Mouse (Mus musculus): Measurements from ENCODE around the gene Gckr. TPM values are rescaled to one million over a fixed set of nuclear protein-coding genes. Genes with fewer than 3 reads are reported as not detected.

Gene Gckr
- polyA plus RNA-seq, 1 experiment from 2014 or later, result 0.22 TPM

GRCm38 (mm10) chr5:31289626-31290230 lies 7.5 kb upstream of the Gckr start:
- 83% methylated on average over 3 of the region's 3 CpGs for WGBS

GRCm38 (mm10) chr5:31290521-31291360 lies 6.5 kb upstream of the Gckr start, which contains the start of gene Ift172:
TSS of gene Ift172 (minus strand) at chr5:31291116.
- 3% methylated on average over 45 of the region's 45 CpGs for WGBS
- Histone ChIP-seq H3K27ac (ENCODE audit: low read depth, low read length) (peak within 1 kb of the TSS; percentile 64), H3K36me3 (ENCODE audit: control insufficient read depth, insufficient read depth, low read length) (0 out of 2 replicates have a peak, but pooled peaks cover under 1% of the 10 kb centered on the region), H3K4me1 (ENCODE audit: control insufficient read depth, insufficient read depth, low read length) (peaks cover 21% of the 10 kb centered on the region), H3K9me3 (ENCODE audit: control insufficient read depth, low read length) (no peaks in the 10 kb centered on the region), H3K27me3 (ENCODE audit: control insufficient read depth, insufficient read depth, low read length) (no peaks in the 10 kb centered on the region), H3K4me2 (peak within 1 kb of the TSS; percentile 80), H3K4me3 (ENCODE audit: low read depth, low read length) (peak within 1 kb of the TSS; percentile 49), H3K9ac (ENCODE audit: low read length) (peak within 1 kb of the TSS; percentile 67)
- ATAC-seq (ENCODE audit: low FRiP score) (peak; percentile 90), DNase-seq (ENCODE audit: low spot score, missing footprints) (peak; percentile 99)

More at GRCm38 (mm10) chr5:31289626-31290230, 7.5 kb upstream of the Gckr start:
- 0 out of 2 replicates have a peak, but pooled peaks cover 8% of the 10 kb centered on the region for H3K36me3 ChIP-seq (ENCODE audit: control insufficient read depth, insufficient read depth, low read length)
- peak overlapping the region; percentile 80 for H3K4me2 ChIP-seq
- no peak overlapping the region for H3K27ac ChIP-seq (ENCODE audit: low read depth, low read length)
- H3K4me3 ChIP-seq (ENCODE audit: low read depth, low read length), result no peak overlapping the region
- H3K27me3 ChIP-seq (ENCODE audit: control insufficient read depth, insufficient read depth, low read length), result no peaks in the 10 kb centered on the region
- H3K4me1 ChIP-seq (ENCODE audit: control insufficient read depth, insufficient read depth, low read length), result peaks cover 15% of the 10 kb centered on the region
- ATAC-seq (ENCODE audit: low FRiP score) (no peak), DNase-seq (ENCODE audit: low spot score, missing footprints) (no peak)
- no peaks in the 10 kb centered on the region for H3K9me3 ChIP-seq (ENCODE audit: control insufficient read depth, low read length)
- no peak overlapping the region for H3K9ac ChIP-seq (ENCODE audit: low read length)

- H3K4me3 ChIP-seq (ENCODE audit: low read depth, low read length), result peak overlapping the region; percentile 49
- no peak for ATAC-seq (ENCODE audit: low FRiP score)
- no peaks in the 10 kb centered on the region for H3K9me3 ChIP-seq (ENCODE audit: control insufficient read depth, low read length)
- DNase-seq (ENCODE audit: low spot score, missing footprints), result no peak
- peak overlapping the region; percentile 80 for H3K4me2 ChIP-seq
- no peaks in the 10 kb centered on the region for H3K36me3 ChIP-seq (ENCODE audit: control insufficient read depth, insufficient read depth, low read length)
- no peaks in the 10 kb centered on the region for H3K27me3 ChIP-seq (ENCODE audit: control insufficient read depth, insufficient read depth, low read length)
- H3K9ac ChIP-seq (ENCODE audit: low read length), result peak overlapping the region; percentile 57; the same call in 1 of the 2 replicates
- H3K4me1 ChIP-seq (ENCODE audit: control insufficient read depth, insufficient read depth, low read length), result peaks cover 23% of the 10 kb centered on the region
- WGBS, result 5% methylated on average over 9 of the region's 9 CpGs
- peak overlapping the region; percentile 64 for H3K27ac ChIP-seq (ENCODE audit: low read depth, low read length)
These were observed 5.9 kb upstream of the Gckr start for GRCm38 (mm10) chr5:31291361-31291688.

GRCm38 (mm10) chr5:31294964-31295605 lies 2.2 kb upstream of the Gckr start:
- Histone ChIP-seq H3K36me3 (ENCODE audit: control insufficient read depth, insufficient read depth, low read length) (no peaks in the 10 kb centered on the region), H3K4me3 (ENCODE audit: low read depth, low read length) (peak overlapping the region; percentile 79), H3K9me3 (ENCODE audit: control insufficient read depth, low read length) (no peaks in the 10 kb centered on the region), H3K4me2 (peak overlapping the region; percentile 97), H3K27me3 (ENCODE audit: control insufficient read depth, insufficient read depth, low read length) (no peaks in the 10 kb centered on the region), H3K27ac (ENCODE audit: low read depth, low read length) (peak overlapping the region; percentile 57; the same call in 1 of the 2 replicates), H3K9ac (ENCODE audit: low read length) (peak overlapping the region; percentile 93), H3K4me1 (ENCODE audit: control insufficient read depth, insufficient read depth, low read length) (peaks cover 22% of the 10 kb centered on the region)
- DNase-seq (ENCODE audit: low spot score, missing footprints) (peak; percentile 92), ATAC-seq (ENCODE audit: low FRiP score) (no peak)
- 6% methylated on average over 29 of the region's 29 CpGs for WGBS

- Histone ChIP-seq H3K27me3 (ENCODE audit: control insufficient read depth, insufficient read depth, low read length) (no peaks in the 10 kb centered on the region), H3K27ac (ENCODE audit: low read depth, low read length) (peak within 1 kb of the TSS; percentile 57), H3K4me2 (peak within 1 kb of the TSS; percentile 97), H3K4me1 (ENCODE audit: control insufficient read depth, insufficient read depth, low read length) (peaks cover 17% of the 10 kb centered on the region), H3K36me3 (ENCODE audit: control insufficient read depth, insufficient read depth, low read length) (no peaks in the 10 kb centered on the region), H3K9ac (ENCODE audit: low read length) (peak within 1 kb of the TSS; percentile 93), H3K9me3 (ENCODE audit: control insufficient read depth, low read length) (no peaks in the 10 kb centered on the region), H3K4me3 (ENCODE audit: low read depth, low read length) (peak within 1 kb of the TSS; percentile 79)
- under 1% methylated on average over 43 of the region's 46 CpGs for WGBS
- ATAC-seq (ENCODE audit: low FRiP score) (peak; percentile 87), DNase-seq (ENCODE audit: low spot score, missing footprints) (peak; percentile 94)
These were observed 1.6 kb upstream of the Gckr start, which contains the start of gene Fndc4 for GRCm38 (mm10) chr5:31295606-31296141. TSS of gene Fndc4 (minus strand) at chr5:31296080.

- H3K4me1 ChIP-seq (ENCODE audit: control insufficient read depth, insufficient read depth, low read length), result peaks cover 11% of the 10 kb centered on the region
- H3K27ac ChIP-seq (ENCODE audit: low read depth, low read length), result no peak overlapping the region
- H3K9me3 ChIP-seq (ENCODE audit: control insufficient read depth, low read length), result no peaks in the 10 kb centered on the region
- 86% methylated on average over 3 of the region's 3 CpGs for WGBS
- H3K4me2 ChIP-seq, result no peak overlapping the region
- no peak for ATAC-seq (ENCODE audit: low FRiP score)
- H3K4me3 ChIP-seq (ENCODE audit: low read depth, low read length), result no peak overlapping the region
- H3K9ac ChIP-seq (ENCODE audit: low read length), result no peak overlapping the region
- H3K36me3 ChIP-seq (ENCODE audit: control insufficient read depth, insufficient read depth, low read length), result no peaks in the 10 kb centered on the region
- H3K27me3 ChIP-seq (ENCODE audit: control insufficient read depth, insufficient read depth, low read length), result no peaks in the 10 kb centered on the region
- no peak for DNase-seq (ENCODE audit: low spot score, missing footprints)
These were observed 738 bp downstream of the Gckr start for GRCm38 (mm10) chr5:31297981-31298380.

- no peaks in the 10 kb centered on the region for H3K27me3 ChIP-seq (ENCODE audit: control insufficient read depth, insufficient read depth, low read length)
- no peaks in the 10 kb centered on the region for H3K9me3 ChIP-seq (ENCODE audit: control insufficient read depth, low read length)
- H3K9ac ChIP-seq (ENCODE audit: low read length), result no peak overlapping the region
- no peaks in the 10 kb centered on the region for H3K36me3 ChIP-seq (ENCODE audit: control insufficient read depth, insufficient read depth, low read length)
- ATAC-seq (ENCODE audit: low FRiP score), result no peak
- no peak overlapping the region for H3K4me3 ChIP-seq (ENCODE audit: low read depth, low read length)
- DNase-seq (ENCODE audit: low spot score, missing footprints), result no peak
- 55% methylated on average over 2 of the region's 2 CpGs for WGBS
- no peak overlapping the region for H3K4me2 ChIP-seq
- no peak overlapping the region for H3K27ac ChIP-seq (ENCODE audit: low read depth, low read length)
- peaks cover 11% of the 10 kb centered on the region for H3K4me1 ChIP-seq (ENCODE audit: control insufficient read depth, insufficient read depth, low read length)
These were observed 1.2 kb downstream of the Gckr start for GRCm38 (mm10) chr5:31298486-31298885.

- Histone ChIP-seq H3K4me3 (ENCODE audit: low read depth, low read length) (no peak overlapping the region), H3K27ac (ENCODE audit: low read depth, low read length) (no peak overlapping the region), H3K9ac (ENCODE audit: low read length) (no peak overlapping the region), H3K4me1 (ENCODE audit: control insufficient read depth, insufficient read depth, low read length) (no peaks in the 10 kb centered on the region), H3K9me3 (ENCODE audit: control insufficient read depth, low read length) (no peaks in the 10 kb centered on the region), H3K27me3 (ENCODE audit: control insufficient read depth, insufficient read depth, low read length) (no peaks in the 10 kb centered on the region), H3K4me2 (no peak overlapping the region), H3K36me3 (ENCODE audit: control insufficient read depth, insufficient read depth, low read length) (no peaks in the 10 kb centered on the region)
- ATAC-seq (ENCODE audit: low FRiP score) (no peak), DNase-seq (ENCODE audit: low spot score, missing footprints) (no peak)
- WGBS, result 73% methylated on average over 7 of the region's 8 CpGs
These were observed 4.6 kb downstream of the Gckr start for GRCm38 (mm10) chr5:31301866-31302265.

Measured in midbrain, embryonic 11.5 days (tissue).